Mouse (Mus musculus) limb, embryonic 10.5 days (tissue): ENCODE data around the gene Commd1. TPM values are rescaled to one million over a fixed set of nuclear protein-coding genes. Genes with fewer than 3 reads are reported as not detected.

Experiments used
- DNase-seq: peaks from one replicate; pipeline ENCODE4 v3.0.0-alpha.2; 2017; ENCODE audit warnings: low spot score
- H3K27ac ChIP-seq: fragments of 300-500 bp; sonication (generic); 2 replicates; pipeline ENCODE4 v1.5.1; 2016; ENCODE audit warnings: mild to moderate bottlenecking
- H3K27me3 ChIP-seq: fragments of 300-500 bp; sonication (generic); 2 replicates; pipeline ENCODE4 v1.6.1; 2016; ENCODE audit warnings: low read depth, mild to moderate bottlenecking; ENCODE audit not compliant: poor library complexity, severe bottlenecking
- H3K36me3 ChIP-seq: fragments of 300-500 bp; sonication (generic); 2 replicates; pipeline ENCODE4 v1.6.1; 2016; ENCODE audit warnings: mild to moderate bottlenecking, moderate library complexity
- H3K4me1 ChIP-seq: fragments of 300-500 bp; sonication (generic); 2 replicates; pipeline ENCODE4 v1.6.1; 2016
- H3K4me3 ChIP-seq: fragments of 300-500 bp; sonication (generic); 2 replicates; pipeline ENCODE4 v1.5.1; 2016; ENCODE audit warnings: mild to moderate bottlenecking, moderate library complexity
- H3K9me3 ChIP-seq: fragments of 300-500 bp; sonication (generic); replicated peaks from 2 replicates; pipeline ENCODE4 v1.6.1; 2016; ENCODE audit warnings: mild to moderate bottlenecking
- WGBS: fragments of 180-500 bp; shearing (Covaris S2); methylation state at CpG from one replicate; pipeline ENCODE4 v1.1.7; 2016; 5-methylcytosine and 5-hydroxymethylcytosine counted together
- polyA plus RNA-seq: library from polyadenylated mRNA; unstranded; fragments of >200 nt; fragmentation: Nextera tagmentation; extraction: Ambion mirVana; gene quantifications from 2 replicates; pipeline ENCODE4 v1.2.1, GENCODE M21; 2016

Gene Commd1
- polyA plus RNA-seq, 1 experiment from 2014 or later, result 399 TPM

GRCm38 (mm10) chr11:22928586-22929169, 53.5 kb downstream of the Commd1 start:
- WGBS, result 85% methylated on average over 8 of the region's 8 CpGs
- peaks cover 3% of the 10 kb centered on the region; the same call in 1 of the 2 replicates for H3K4me1 ChIP-seq
- H3K9me3 ChIP-seq, result no peaks in the 10 kb centered on the region
- DNase-seq, result no peak
- no peak overlapping the region for H3K4me3 ChIP-seq
- peaks cover 4% of the 10 kb centered on the region for H3K36me3 ChIP-seq
- H3K27me3 ChIP-seq, result no peaks in the 10 kb centered on the region
- no peak overlapping the region for H3K27ac ChIP-seq

GRCm38 (mm10) chr11:22923606-22924005, 58.6 kb downstream of the Commd1 start:
- Histone ChIP-seq H3K36me3 (no peaks in the 10 kb centered on the region), H3K27ac (no peak overlapping the region), H3K9me3 (no peaks in the 10 kb centered on the region), H3K27me3 (no peaks in the 10 kb centered on the region), H3K4me1 (no peaks in the 10 kb centered on the region), H3K4me3 (no peak overlapping the region)
- no peak for DNase-seq
- WGBS, result 78% methylated on average over 2 of the region's 2 CpGs

DNA sequence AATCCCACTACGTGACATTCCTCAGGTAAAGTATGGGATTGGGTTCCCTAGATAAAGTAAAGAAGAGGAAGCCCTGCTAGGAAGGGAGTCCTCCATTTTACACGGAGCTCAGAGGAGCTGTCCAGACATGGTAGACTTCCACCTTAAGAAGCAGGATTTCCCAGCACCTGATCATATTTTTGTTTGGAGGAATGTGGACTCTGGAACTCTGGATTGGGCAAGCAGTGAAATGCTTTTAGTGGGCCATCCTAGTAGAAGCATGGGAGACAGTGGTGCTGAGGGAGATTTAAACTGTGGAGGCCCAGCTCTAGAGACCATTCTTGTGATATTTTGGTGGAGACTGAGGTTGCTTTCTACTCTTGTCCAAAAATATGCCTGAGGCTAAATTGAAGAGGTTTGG, 59.6 kb downstream of the Commd1 start:
- no peaks in the 10 kb centered on the region for H3K27me3 ChIP-seq
- 83% methylated on average over 2 of the region's 2 CpGs for WGBS
- H3K9me3 ChIP-seq, result no peaks in the 10 kb centered on the region

DNA sequence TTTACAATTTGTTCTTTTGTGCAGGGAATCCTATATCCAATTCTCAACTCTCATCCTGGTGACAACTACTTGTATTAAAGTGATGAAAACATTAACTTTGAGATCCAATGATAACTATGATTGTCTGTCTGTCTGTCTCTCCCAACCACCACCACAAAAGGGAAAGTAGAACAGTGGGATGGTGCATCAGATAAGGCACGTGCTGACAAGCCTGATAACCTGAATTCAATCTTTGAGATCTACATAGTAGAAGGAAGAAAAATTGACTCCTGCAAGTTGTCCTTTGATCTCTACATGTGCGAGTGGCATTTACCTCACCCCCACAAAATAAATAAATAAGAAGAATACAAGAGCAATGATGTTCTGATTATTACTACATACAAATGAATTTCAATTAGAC, 62.8 kb downstream of the Commd1 start:
- Histone ChIP-seq H3K4me1 (no peaks in the 10 kb centered on the region), H3K36me3 (no peaks in the 10 kb centered on the region), H3K27ac (no peak overlapping the region), H3K9me3 (no peaks in the 10 kb centered on the region), H3K27me3 (no peaks in the 10 kb centered on the region), H3K4me3 (no peak overlapping the region)
- no peak for DNase-seq
- WGBS, result 85% methylated on average over 2 of the region's 2 CpGs

More for the DNA sequence above, 59.6 kb downstream of the Commd1 start:
- no peaks in the 10 kb centered on the region for H3K36me3 ChIP-seq
- no peaks in the 10 kb centered on the region for H3K4me1 ChIP-seq
- DNase-seq, result no peak
- H3K27ac ChIP-seq, result no peak overlapping the region
- H3K4me3 ChIP-seq, result no peak overlapping the region

DNA sequence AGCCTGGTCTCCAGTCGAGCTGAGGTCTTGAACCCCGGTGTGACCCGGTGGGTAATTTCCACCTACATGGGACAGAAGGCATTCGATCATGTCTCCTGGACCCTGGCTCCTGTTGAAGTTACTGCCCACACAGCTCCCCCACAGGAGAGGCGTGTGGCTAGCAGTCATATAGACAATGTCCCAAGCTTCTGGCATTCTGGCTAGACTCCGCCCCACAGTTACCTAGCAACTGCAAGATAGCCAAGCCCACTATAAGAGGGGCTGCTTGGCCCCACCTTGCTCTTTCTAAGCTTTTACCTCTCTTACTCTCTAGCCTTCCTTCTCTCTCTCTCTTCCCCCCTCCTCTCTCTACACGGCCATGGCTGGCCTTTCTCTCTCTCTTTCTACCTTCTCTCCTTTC, 64.4 kb downstream of the Commd1 start:
- Histone ChIP-seq H3K27ac (no peak overlapping the region), H3K27me3 (no peaks in the 10 kb centered on the region), H3K36me3 (no peaks in the 10 kb centered on the region), H3K9me3 (no peaks in the 10 kb centered on the region), H3K4me1 (no peaks in the 10 kb centered on the region), H3K4me3 (no peak overlapping the region)
- 89% methylated on average over 7 of the region's 7 CpGs for WGBS
- DNase-seq, result no peak

- H3K4me3 ChIP-seq, result no peak overlapping the region
- no peaks in the 10 kb centered on the region for H3K9me3 ChIP-seq
- no peaks in the 10 kb centered on the region for H3K27me3 ChIP-seq
- H3K4me1 ChIP-seq, result no peaks in the 10 kb centered on the region
- H3K27ac ChIP-seq, result no peak overlapping the region
- WGBS, result 85% methylated on average over 4 of the region's 4 CpGs
- H3K36me3 ChIP-seq, result no peaks in the 10 kb centered on the region
- DNase-seq, result no peak
These were observed 68.4 kb downstream of the Commd1 start for GRCm38 (mm10) chr11:22913744-22914143.

DNA sequence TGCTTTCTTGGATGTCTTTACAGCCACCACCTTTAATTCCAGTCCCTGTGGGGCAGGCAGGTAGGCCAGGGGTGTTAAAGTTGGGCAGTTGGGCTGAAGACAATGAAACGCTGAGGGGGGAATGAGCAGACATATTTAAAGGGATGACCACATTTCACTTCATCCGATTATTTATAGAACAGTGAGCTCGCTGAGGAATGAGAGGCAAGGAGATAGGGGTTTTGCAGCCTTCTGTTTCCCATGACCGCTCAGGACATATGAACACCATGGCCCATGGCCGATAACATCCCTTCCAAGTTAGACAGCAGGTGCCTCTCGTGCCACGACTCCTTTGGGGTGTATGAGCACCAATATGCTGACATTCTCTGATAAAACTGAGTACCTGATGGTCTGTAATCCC, 70.4 kb downstream of the Commd1 start:
- WGBS, result 94% methylated on average over 7 of the region's 7 CpGs
- H3K4me3 ChIP-seq, result no peak overlapping the region
- no peaks in the 10 kb centered on the region for H3K36me3 ChIP-seq
- H3K27ac ChIP-seq, result no peak overlapping the region
- DNase-seq, result no peak
- no peaks in the 10 kb centered on the region for H3K9me3 ChIP-seq
- H3K4me1 ChIP-seq, result no peaks in the 10 kb centered on the region
- H3K27me3 ChIP-seq, result no peaks in the 10 kb centered on the region

GRCm38 (mm10) chr11:22906453-22906865, 75.7 kb downstream of the Commd1 start:
- Histone ChIP-seq H3K9me3 (no peaks in the 10 kb centered on the region), H3K4me3 (no peak overlapping the region), H3K36me3 (no peaks in the 10 kb centered on the region), H3K27ac (no peak overlapping the region), H3K27me3 (no peaks in the 10 kb centered on the region), H3K4me1 (no peaks in the 10 kb centered on the region)
- DNase-seq, result no peak

DNA sequence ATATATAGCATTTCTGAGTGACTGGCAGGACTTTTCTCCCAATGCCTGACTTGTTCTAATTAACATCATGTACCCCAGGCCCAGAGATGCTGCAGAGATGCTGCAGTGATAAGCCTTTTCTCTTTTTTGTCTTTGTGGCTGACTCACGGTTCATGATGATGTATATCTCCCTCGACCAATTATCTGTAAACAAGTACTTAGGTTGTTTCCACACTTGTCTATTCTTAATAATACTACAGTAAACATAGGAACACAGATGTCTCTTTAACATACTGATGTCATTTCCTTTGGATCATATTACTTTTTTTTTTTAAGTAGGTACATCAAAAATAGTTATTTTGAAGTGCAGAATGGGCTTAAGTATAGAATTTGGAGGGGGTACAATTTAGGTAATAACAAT, 79.3 kb downstream of the Commd1 start:
- WGBS, result 87% methylated on average over 2 of the region's 2 CpGs
- H3K27ac ChIP-seq, result no peak overlapping the region
- H3K9me3 ChIP-seq, result no peaks in the 10 kb centered on the region
- no peak for DNase-seq
- H3K4me1 ChIP-seq, result no peaks in the 10 kb centered on the region
- no peak overlapping the region for H3K4me3 ChIP-seq
- no peaks in the 10 kb centered on the region for H3K27me3 ChIP-seq
- peaks cover 18% of the 10 kb centered on the region for H3K36me3 ChIP-seq

- Histone ChIP-seq H3K4me3 (no peak overlapping the region), H3K9me3 (no peaks in the 10 kb centered on the region), H3K36me3 (peaks cover 18% of the 10 kb centered on the region), H3K27ac (no peak overlapping the region), H3K4me1 (no peaks in the 10 kb centered on the region), H3K27me3 (no peaks in the 10 kb centered on the region)
- 82% methylated on average over 3 of the region's 3 CpGs for WGBS
- no peak for DNase-seq
These were observed 82.1 kb downstream of the Commd1 start for GRCm38 (mm10) chr11:22900041-22900440.

- WGBS, result 92% methylated on average over 4 of the region's 4 CpGs
- H3K4me1 ChIP-seq, result peaks cover 8% of the 10 kb centered on the region
- no peak overlapping the region for H3K4me3 ChIP-seq
- no peak overlapping the region for H3K27ac ChIP-seq
- no peaks in the 10 kb centered on the region for H3K27me3 ChIP-seq
- no peak for DNase-seq
- H3K9me3 ChIP-seq, result no peaks in the 10 kb centered on the region
- H3K36me3 ChIP-seq, result peaks cover 18% of the 10 kb centered on the region
These were observed 84.5 kb downstream of the Commd1 start for GRCm38 (mm10) chr11:22897642-22898041.

DNA sequence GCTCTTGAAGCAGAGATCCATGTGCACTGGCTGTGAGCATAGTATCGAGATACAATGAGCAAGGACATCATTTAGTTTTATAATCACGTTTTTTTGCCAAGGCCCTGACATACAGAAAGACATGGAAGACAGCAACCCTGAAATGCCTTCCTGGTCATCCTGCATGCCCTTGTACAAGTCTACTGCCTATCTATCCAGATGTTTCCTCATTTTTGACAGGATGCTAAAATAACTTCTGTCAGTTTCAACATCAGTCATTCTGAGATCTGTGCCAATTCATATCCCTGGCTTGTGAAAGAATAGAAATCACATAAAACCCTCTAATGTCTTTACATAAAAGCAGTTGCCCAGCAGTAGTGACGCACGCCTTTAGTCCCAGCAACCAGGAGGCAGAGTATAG, 85.1 kb downstream of the Commd1 start:
- WGBS, result 95% methylated on average over 4 of the region's 4 CpGs

GRCm38 (mm10) chr11:22893075-22893474, 89.1 kb downstream of the Commd1 start:
- Histone ChIP-seq H3K4me3 (no peak overlapping the region), H3K36me3 (0 out of 2 replicates have a peak, but pooled peaks cover under 1% of the 10 kb centered on the region), H3K27me3 (no peaks in the 10 kb centered on the region), H3K4me1 (peaks cover 8% of the 10 kb centered on the region), H3K27ac (no peak overlapping the region), H3K9me3 (no peaks in the 10 kb centered on the region)
- 55% methylated on average over 3 of the region's 3 CpGs for WGBS
- DNase-seq, result no peak

More for the DNA sequence above, 85.1 kb downstream of the Commd1 start:
- no peak for DNase-seq
- Histone ChIP-seq H3K27me3 (no peaks in the 10 kb centered on the region), H3K9me3 (no peaks in the 10 kb centered on the region), H3K36me3 (peaks cover 18% of the 10 kb centered on the region), H3K4me3 (no peak overlapping the region), H3K27ac (no peak overlapping the region), H3K4me1 (peaks cover 8% of the 10 kb centered on the region)

DNA sequence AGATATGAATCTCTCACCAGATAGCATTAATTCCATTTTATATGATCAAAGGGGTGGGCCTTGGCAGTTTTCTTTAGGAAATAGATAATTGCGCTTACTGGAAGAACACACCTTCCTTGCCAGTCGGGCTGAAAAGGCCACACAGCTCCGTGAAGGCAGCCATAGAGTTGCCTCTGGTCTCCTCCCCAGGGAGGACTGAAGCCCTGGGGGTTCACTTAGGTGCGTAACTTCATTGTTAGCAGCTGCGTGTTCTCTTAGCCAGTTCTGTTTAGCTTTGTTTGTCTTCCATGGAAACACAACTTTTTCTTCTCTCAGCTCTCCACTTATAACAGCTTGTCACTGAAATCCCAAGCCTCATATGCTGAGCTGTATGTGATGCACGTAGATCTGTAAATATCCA, 89.7 kb downstream of the Commd1 start:
- Histone ChIP-seq H3K36me3 (no peaks in the 10 kb centered on the region), H3K27ac (no peak overlapping the region), H3K9me3 (no peaks in the 10 kb centered on the region), H3K4me1 (peaks cover 8% of the 10 kb centered on the region), H3K4me3 (no peak overlapping the region), H3K27me3 (no peaks in the 10 kb centered on the region)
- no peak for DNase-seq
- WGBS, result 84% methylated on average over 6 of the region's 6 CpGs
